Mouse (Mus musculus) urinary bladder, postnatal 14 days (tissue): ENCODE results near the gene Fxn.

ENCODE experiments used
- DNase-seq: peaks from one replicate; pipeline ENCODE4 v3.0.0; 2021; ENCODE audit warnings: low spot score

The Fxn gene

DNA sequence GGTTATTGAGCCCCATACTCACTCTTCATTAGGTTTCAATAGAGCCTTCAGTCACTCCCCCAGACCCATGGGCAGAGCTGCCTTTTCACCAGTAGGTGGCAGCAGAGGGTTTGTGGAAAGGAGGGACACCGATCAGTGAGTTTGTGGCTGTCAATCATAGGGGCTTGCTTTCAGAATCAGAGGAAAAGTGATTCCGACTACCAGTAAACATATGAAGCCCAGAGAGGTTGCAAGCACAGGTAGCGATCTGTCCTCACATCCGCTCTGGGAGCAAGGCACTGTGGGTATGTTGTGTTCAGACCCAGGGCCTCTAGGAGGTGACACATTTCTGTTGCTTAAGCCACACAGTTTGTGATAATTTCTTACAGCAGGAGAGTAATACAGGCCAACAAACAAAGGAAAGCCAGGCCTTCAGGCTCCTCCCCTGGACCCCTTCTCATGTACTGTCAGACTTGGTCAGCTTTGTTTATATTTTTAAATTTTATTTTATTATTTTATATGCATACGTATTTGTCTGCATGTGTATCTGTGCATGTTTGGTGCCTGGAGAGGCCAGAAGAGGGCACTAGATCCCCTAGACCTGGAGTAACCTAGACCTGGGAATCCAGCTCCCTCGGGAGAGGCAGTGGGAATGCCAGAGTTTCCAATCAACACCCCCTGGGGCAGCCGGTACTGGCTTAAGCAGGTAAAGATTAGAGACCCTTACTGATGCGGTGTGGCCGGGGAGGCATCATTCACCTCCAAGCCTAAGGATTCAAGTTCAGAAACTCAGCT, 20.8 kb upstream of the Fxn start:
- DNase-seq = peak; percentile 69

DNA sequence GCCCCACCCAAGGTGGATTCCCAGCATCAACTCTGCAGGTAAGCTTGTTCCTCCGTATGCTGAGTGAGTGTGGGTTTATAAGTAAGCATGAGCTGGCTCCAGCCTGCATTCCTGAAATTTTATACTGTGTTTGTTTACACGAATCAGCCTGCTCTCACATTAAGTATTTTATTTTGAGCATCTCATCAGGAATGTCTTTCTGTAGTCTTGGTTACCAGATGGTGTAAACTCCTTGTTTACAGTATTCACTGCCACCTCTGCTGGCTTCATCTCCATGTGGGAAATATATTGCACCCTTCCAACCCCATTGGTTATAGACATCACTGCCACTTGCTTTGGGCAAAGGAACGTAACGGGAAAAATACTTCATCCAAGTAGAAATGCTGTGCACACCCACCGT, 13.1 kb upstream of the Fxn start:
- no peak for DNase-seq

DNA sequence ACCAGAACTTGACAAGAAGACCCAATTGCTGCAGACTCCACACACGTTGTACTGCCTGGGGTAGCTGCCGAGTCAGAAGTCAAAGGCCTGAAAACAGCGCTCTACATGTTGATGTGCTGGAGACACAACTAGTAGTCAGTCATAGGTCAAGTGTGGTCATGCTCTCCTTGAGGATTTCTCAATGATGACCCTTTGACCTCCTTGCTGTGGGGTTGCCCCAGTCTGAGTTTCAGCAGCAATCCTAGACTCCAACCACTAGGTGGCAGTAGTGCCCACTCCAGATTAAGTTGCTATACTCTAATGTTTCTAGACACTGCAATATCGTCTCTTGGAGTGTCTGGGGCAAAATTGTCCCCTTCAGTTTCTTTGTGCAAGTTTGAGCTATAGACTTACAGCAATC, 3.8 kb upstream of the Fxn start:
- peak; percentile 42 for DNase-seq

DNA sequence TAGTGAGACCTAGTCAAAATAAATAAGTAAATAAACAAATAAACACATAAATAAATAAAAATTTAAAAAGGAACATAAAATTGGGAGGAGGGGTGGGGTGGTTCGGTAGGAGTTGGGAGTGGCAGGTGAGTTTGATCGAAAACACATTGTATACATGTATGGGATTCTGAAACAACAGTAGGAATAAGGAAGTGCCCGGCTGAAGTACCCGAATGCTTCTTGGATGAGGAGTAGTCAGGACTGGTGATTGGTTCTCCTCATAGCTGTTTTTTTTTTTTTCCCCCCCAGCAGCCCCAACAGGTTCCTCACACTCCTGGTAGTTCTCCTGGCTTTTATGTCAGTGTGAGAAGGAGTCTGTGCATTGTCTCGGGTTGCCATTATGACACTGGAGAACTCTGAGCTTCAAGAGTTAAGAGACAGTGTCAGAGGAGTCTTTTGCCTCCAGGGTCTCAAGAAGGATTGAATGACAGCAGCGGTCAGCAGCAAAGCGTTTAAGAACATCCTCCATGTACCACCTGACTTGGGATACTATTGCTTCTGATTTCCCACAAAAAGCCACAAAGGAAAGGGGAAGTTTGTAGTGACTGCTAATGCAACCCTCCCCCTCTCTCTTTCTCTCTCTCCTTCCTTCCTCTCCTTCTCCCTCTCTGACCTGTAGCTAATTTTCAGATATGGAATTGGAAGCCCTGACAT, 1.0 kb upstream of the Fxn start:
- DNase-seq = no peak

DNA sequence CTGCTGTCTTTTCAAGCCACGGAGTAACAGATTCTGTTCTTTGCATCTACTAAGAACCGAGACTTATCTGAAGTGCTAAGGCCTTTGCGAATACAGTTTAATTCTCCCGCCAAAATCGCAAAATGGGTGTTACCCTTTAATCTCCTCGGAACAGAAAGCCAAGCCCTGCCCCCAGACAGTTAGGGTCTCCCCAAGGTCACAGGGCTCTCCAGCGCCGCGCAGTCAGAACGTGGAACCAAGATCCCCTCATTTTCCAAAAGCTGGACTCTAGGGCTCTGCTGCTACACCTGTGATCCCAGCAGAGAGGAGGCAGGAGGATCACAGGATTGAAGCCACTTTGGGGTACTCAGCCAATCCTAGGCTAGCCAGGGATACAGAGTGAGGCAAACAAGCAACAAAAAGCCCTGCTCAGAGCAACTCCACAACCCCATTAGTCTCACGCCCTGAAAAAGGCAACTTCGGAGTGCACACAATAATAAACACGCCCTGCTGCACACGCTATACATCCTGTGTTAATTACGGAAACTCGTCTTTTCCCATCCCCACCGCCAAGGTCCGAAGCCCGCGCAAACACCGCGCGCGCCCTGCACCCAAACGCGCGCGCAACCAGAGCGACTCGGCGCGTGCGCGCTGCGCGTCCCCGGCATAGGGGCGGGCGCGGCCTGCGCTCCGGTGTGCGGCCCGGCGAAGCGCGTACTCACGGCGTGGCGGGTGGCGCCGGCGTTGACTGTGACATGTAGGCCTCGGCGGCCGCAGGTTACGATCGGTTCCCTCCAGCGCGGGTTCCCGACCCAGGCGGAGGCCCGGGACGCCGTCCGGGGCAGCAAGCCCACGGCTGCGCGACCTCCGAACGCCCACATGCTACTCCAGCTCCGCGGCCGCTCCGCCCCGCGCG, 452 bp downstream of the Fxn start:
- DNase-seq = peak; percentile 79

DNA sequence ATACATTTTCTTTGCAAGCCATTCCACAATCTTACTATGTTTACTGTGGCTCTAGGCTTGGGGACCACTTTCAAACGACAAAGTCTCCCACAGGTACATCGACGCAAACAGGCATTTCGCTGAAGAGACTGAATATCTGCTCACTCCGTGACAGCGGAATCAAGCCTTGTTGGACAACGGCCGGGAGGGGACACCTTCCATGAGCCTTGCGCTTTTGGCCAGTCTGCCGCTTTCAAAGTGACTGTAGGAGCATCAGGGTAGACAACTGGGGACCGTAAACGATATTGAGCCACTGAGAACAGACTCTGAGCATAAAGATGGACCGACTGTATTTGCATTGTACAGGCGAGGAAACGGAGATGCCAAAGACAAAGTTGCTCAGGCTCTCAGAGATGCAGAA, 1.5 kb downstream of the Fxn start:
- no peak for DNase-seq

DNA sequence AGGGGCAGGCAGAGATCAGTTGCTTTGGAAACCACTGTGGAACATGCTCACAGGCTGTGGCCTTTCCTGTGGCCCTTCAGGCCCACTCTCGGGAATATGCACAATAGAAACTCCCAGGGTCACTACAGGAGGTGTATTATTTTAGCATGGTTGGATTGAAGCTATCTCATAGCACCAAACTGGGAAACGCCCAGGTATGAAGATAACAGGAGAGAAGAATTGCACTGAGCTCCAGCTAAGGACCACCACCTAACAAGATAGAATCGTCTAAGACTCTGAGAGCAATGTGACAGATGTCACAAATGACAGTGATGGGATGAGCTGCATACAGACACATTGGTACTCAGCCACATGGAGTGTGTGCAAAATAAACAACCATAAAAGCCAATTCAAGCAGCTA, 6.1 kb downstream of the Fxn start:
- no peak for DNase-seq

DNA sequence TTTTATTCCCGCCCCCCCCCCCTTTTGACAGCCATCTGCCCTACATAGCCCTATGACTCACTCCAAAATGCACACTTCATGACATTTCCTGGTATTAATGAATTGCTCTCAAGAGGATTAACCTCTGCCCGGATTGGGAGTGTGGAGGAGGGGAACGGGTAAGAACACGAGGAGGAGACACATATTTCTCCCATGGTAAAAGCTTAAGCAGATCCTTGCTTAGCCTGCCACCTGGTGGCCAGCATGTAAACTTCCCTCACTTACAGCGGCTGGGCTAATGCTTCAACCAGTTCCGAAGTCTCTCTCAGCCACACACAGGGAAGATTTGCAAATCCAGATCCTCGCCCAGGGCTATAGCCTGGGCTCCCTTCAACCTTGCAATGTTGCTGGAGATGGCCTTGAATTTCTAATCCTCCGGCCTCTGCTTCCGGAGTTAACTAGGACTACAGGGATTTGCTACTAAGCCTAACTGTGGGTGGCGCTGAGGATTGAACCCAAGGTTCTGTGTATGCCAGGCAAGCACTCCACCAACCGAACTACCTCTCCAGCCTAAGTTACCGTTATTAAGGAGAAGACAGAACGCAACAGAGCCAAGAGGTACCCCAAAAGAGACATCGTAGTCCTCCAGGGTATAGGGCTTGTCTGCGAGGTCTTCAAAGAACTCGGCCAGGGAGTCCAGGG, 8.5 kb downstream of the Fxn start:
- DNase-seq = peak; percentile 88

DNA sequence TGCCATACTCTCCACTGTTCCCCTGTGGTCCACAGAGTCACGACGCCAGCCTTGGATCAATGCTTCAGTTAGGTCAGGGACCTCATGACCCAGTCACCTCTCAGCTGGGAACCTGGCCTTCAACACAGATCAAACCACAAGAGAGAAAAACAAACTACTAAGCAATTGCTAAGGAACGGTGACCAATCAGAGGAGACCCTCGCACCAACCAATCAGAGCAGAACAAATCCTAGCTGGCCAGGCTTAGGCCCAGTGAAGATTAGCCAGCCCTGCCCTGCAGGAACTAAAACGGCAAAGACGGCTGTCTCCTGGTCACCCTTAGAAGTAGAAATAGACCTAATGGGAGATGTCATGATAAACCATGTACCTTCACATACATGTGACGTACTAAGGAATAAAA, 9.1 kb downstream of the Fxn start:
- DNase-seq = peak; percentile 31

DNA sequence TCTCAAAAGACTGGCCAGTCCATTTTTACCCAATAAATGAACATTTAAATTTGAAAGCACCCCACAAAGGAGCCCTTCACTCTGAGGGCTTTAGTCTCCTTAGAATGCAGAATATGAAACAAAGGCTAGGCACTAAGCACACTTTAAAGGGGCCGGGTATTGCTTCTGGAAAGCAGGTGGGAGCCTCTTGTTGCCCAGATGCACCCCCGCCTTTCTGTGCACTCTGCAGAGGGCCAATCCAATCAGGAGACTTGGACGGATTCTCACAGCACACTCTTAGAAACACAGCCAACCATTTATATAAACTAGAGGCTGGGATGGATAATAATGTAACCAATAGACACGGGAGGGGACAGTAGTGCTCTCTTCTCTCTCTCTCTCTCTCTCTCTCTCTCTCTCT, 11.9 kb downstream of the Fxn start:
- no peak for DNase-seq

DNA sequence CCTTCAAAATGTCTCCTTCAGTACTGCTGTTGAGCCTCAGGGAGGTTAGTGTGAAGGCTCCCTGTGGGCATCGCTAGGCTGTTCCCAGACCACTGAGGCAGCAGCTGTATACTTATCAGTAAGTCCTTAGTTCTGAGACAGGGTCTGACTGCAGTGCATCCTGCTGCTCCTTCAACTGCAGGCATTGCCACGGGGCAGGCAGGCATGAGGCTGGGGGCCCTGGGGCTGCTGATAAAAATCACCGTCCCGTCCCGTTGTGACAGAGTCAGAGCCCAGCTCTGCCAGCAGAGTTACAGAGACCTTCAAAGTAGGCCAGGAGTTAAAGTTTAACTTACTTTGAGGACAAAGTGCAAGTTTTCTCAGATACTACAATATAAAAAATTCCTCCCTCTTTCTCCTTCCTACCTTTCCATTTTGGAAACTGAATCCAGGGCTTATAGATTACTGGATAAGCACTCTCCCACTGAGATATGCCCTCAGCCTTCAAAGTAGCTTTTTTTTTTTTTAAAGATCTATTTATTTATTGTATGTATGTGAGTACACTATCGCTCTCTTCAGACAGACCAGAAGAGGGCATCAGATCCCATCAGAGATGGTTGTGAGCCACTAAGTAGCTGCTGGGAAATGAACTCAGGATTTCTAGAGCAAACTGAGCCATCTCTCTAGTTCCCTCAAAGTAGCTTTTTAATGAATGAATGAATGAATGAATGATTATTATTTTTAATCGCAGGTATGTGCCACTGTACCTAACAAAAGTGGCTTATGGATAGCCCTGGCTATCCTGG, 14.2 kb downstream of the Fxn start:
- peak; percentile 26 for DNase-seq

DNA sequence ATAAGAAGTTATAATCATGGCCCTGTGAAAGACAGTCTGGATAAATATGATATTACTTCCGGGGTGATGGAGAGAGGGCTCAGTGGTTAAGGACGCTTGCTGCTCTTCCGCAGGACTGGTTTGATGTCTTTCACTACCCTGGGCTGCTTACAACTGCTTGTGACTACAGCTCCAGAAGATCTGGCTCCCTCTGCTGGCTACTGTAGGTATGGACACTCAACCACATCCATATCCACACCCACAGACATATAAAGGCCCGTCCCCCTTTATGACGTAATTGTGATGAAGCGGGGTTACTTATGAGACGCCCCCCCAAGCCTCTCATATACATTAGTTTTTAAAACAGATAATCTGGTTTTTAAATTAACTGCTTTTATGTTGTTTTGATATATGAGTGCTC, 15.4 kb downstream of the Fxn start:
- DNase-seq = peak; percentile 89

DNA sequence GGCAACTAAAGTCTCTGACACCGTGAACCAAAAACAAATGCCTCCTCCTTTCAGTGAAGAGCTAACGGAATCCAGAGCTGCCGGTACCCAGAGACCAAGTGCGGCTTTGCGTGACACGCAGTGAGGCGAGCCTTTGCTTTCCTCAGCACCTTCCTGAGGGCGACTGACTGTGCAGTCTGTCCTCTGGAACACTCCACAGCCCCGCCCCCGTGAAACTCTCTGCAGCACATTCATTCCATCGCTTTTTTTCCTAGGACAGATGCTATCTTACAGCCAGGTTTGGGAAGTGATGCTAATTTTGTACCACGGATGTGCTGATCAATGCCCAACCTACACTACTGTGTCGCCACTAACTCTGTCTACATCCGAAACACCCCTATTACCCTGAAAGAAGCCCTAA, 17.7 kb downstream of the Fxn start:
- no peak for DNase-seq

DNA sequence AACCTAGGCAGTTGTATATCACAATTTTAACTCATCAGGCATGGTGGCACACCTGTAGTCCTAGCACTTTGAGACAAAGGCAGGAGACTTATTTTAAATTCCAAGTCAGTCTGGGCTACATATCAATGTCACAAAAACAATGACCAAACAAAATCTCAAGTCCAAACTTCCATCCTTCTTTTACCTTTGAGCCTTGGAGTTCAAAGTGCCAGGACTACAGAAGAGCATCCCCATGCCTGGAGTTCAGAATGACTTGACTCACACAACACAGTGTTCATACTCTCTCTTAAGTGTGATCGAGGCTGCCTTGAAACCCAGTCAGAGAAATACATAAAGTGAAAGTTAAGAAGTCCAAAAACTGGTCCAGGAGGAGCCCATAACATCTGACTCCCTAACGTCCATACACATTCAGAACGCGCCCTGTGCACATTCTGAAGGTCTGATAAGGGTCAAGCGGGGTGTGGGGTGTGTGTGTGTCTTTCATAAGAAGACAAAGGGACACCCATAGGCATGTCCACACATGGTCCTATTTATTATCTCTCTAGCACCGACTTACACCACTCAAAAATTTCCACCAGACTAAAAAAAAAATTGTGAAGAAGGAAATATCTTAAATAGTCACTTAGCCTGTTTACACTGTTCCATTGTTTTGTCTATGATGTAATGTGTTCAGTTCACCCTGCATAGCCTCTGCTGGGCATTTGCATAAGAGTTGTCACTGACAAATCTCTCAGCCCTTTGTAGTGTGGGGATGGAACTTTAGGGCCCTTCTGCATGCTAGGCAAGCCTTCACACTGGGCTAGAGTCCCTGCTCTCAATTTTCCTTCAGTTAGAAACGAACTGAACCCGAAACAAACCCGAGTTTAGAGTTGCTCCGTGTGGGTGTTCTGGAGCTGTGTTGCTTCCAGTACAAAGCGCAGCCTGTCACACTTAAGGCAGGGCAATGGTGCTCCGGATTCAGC, 20.7 kb downstream of the Fxn start:
- DNase-seq = peak; percentile 36

DNA sequence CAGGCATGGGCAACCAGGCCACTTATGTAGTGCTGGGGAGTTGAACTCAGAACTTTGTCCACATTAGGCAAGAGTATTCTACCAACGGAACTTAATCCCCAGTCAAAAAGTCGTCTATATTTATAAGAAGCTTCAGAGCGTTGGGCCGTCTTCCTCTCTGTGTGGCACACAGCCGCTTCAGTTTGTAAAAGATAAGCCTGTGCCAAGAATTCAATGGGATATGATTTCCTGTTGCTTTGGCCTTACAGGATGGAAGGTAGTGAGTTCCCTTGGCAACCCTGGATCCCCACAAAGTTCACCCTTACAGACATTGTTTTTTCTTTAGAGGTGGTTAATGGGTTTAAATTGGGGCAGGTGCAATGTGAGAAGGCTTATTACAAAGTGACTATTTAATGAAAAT, 22.0 kb downstream of the Fxn start:
- DNase-seq = no peak

DNA sequence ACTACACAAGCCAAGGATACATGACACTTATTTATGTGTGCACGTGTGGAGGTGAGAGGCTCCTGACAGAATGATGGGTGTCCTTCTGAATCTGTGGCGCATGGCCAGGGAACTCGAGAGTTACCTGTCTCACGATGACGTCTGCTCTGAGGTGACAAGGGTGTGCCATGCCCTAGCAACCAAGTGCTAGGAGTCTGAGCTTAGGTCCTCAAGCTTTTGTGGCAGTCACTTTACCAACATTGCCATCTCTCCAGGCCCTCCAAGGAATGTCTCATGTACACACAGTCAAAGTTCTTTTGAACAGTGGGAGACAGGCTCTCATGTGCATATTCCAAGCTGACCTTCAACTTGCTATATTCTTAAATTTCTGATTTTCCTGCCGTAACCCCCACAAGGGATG, 22.4 kb downstream of the Fxn start:
- no peak for DNase-seq

DNA sequence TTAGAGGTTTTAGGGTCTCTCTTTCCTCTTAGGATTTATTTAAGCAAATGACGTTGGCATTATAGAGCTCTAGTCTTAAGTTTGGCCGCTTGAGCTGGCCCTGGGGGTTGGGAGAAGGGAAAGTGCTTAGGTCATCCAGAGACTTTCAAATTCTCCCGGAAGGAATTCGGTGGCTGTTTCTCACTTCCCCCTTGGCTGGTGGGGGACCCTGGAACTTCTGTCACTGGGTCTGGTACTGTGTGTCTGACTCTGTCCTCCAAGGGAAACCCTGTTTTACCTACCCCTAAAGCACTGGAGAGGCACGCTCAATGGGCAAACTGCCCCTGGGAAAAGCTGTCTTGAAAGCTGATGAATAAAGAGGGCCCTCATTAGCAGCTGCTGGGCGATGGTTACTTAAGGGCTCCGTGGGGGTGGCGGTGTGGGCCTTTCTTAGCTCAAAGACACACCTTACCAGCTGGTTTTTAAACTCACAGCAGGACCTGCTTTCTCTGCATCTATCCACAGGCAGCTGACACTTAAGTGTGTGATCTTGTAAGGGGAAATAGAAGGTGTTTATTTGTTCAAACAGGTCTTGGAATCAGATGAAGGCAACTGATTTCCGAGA, 26.6 kb downstream of the Fxn start:
- DNase-seq = no peak

DNA sequence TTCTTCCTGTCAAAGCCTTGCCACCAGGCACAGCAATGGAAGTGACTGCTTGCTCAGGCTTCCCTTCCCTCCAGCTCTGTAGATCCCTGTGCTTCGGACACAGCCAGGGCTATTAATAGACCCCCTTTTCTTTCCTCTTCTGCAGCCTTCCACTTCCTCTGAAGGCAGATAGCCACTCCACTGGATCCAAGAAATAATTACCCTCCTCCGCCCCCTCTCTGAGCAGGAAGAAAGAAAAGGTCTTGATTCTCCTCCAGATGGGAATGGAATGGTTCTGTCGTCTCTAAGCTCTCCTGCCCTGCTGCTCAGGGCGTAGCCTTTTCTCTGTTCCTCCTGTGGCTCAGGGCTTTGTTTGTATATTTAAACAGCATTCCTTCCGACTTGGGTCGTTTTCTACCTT, 28.5 kb downstream of the Fxn start:
- no peak for DNase-seq

DNA sequence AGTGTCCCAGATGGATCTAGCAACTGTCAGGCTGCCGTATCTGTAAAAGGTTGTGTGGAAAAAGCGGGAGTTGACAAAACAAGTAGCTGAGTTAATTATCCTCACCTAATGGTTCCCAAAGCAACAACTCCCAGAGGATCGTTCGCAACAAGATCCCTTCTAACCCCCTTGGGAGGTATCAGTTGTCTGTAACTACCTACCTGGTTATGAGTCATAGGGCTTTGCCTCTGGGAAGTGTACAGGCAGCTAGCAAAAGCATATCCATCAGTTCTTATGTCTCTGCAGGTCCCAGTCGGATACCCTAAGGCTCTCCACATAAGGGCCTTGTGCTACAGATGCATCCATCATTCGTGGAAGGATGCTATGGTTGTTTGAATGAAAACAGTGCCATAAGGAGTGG, 37.1 kb downstream of the Fxn start:
- no peak for DNase-seq
